19 mouse cellular contexts compared by ENCODE assay signal in genomic region chr4:128891746-128892145, GRCm38 (mm10). TPM values are rescaled to one million over a fixed set of nuclear protein-coding genes. Genes with fewer than 3 reads are reported as not detected.
A peak's percentile ranks its signal among the peaks of the same experiment; 100 is the strongest.
DNase-seq lines count a peak whose midpoint lies in the region; ATAC-seq and TF ChIP-seq lines count a peak whose summit lies in the region.
"Had no signal": no experiment of that assay in that cellular context is flagged by ENCODE, and none has a peak within 500 bp of the region (broad histone marks: within the 10 kb centered on the region; RNA-seq: fewer than 3 reads in every experiment).

No protein-coding gene starts in this region.

- peaks cover 34% of the 10 kb centered on the region for H3K4me1 ChIP-seq in hindbrain, postnatal 0 days (ENCODE audit: insufficient read depth, low read length)
- H3K4me1 ChIP-seq in hindbrain, embryonic 16.5 days (ENCODE audit: control insufficient read depth, insufficient read depth, low read depth, low read length): peaks cover 32% of the 10 kb centered on the region
- peaks cover 4% of the 10 kb centered on the region for H3K4me1 ChIP-seq in lung, embryonic 14.5 days (ENCODE audit: insufficient read depth)

- H3K27me3 ChIP-seq in hindbrain, postnatal 0 days (ENCODE audit: insufficient read depth, low read length): no peaks in the 10 kb centered on the region
- no peaks in the 10 kb centered on the region for H3K27me3 ChIP-seq in hindbrain, embryonic 16.5 days (replicated peaks; ENCODE audit: control insufficient read depth, insufficient read depth, low read length)
- H3K27me3 ChIP-seq in lung, embryonic 14.5 days (ENCODE audit: insufficient read depth, low read length): no peaks in the 10 kb centered on the region
- H3K27me3 ChIP-seq: forebrain, embryonic 13.5 days; limb, embryonic 15.5 days; Patski had no signal

- DNase-seq in cerebellum, adult 8-10 months: peak; percentile 56
- no peak for DNase-seq in cerebellum, postnatal 4 days (ENCODE audit: low spot score in 2 of 2)
- no peak for DNase-seq in hindbrain, postnatal 0 days (ENCODE audit: low spot score)
- DNase-seq in lung, embryonic 14.5 days: no peak
- DNase-seq in lung, postnatal 4 days: no peak
- peak; percentile 28 for DNase-seq in ES-CJ7 (ENCODE audit: low read depth, low spot score)
- DNase-seq in heart, postnatal 4 days: no peak

- H3K4me2 ChIP-seq in hindbrain, postnatal 0 days (ENCODE audit: low read depth, low read length): no peak overlapping the region
- H3K4me2 ChIP-seq in hindbrain, embryonic 16.5 days (ENCODE audit: low read length): no peak overlapping the region
- H3K4me2 ChIP-seq in lung, embryonic 14.5 days: no peak overlapping the region
- H3K4me2 ChIP-seq: forebrain, embryonic 13.5 days; heart, embryonic 11.5 days; limb, embryonic 15.5 days had no signal

- no peak overlapping the region for H3K4me3 ChIP-seq in hindbrain, postnatal 0 days (ENCODE audit: low read length)
- H3K4me3 ChIP-seq in hindbrain, embryonic 16.5 days (ENCODE audit: low read length): no peak overlapping the region
- H3K4me3 ChIP-seq in lung, embryonic 14.5 days (ENCODE audit: low read depth, low read length): no peak overlapping the region
- H3K4me3 ChIP-seq: forebrain, embryonic 13.5 days; hindbrain, embryonic 10.5 days; limb, embryonic 15.5 days; midbrain, embryonic 10.5 days had no signal

- H3K9me3 ChIP-seq in hindbrain, postnatal 0 days (ENCODE audit: low read length): no peaks in the 10 kb centered on the region
- no peaks in the 10 kb centered on the region for H3K9me3 ChIP-seq in hindbrain, embryonic 16.5 days (ENCODE audit: control insufficient read depth, low read length)
- no peaks in the 10 kb centered on the region for H3K9me3 ChIP-seq in lung, embryonic 14.5 days (ENCODE audit: low read depth, low read length)
- H3K9me3 ChIP-seq: forebrain, embryonic 13.5 days; G1E; hindbrain, embryonic 10.5 days; limb, embryonic 15.5 days; midbrain, embryonic 10.5 days had no signal

- H3K27ac ChIP-seq in hindbrain, postnatal 0 days: no peak overlapping the region; the same call in 1 of the 2 replicates
- no peak overlapping the region for H3K27ac ChIP-seq in hindbrain, embryonic 16.5 days (ENCODE audit: low read depth, low read length)
- H3K27ac ChIP-seq in lung, embryonic 14.5 days (ENCODE audit: low read depth): 0 out of 2 replicates have a peak overlapping the region, but pooled peaks have one; percentile 25
- H3K27ac ChIP-seq: forebrain, embryonic 13.5 days; hindbrain, embryonic 10.5 days; midbrain, embryonic 10.5 days; stomach, postnatal 0 days had no signal

- 74% methylated on average over 6 of the region's 6 CpGs for WGBS in hindbrain, postnatal 0 days
- 88% methylated on average over 6 of the region's 6 CpGs for WGBS in hindbrain, embryonic 16.5 days
- WGBS in lung, embryonic 14.5 days: 69% methylated on average over 6 of the region's 6 CpGs

- TF ChIP-seq CTCF in hindbrain, postnatal 0 days (IDR thresholded peaks at IDR 0.05; ENCODE audit: low read depth): no peak
- no peak for TF ChIP-seq CTCF in lung, embryonic 14.5 days (IDR thresholded peaks at IDR 0.05; ENCODE audit: low read depth)

- no peak overlapping the region for H3K9ac ChIP-seq in hindbrain, postnatal 0 days (replicated peaks; ENCODE audit: low read length)
- H3K9ac ChIP-seq in hindbrain, embryonic 16.5 days (ENCODE audit: low read depth, low read length): no peak overlapping the region
- H3K9ac ChIP-seq in lung, embryonic 14.5 days: no peak overlapping the region
- H3K9ac ChIP-seq: forebrain, embryonic 13.5 days; limb, embryonic 15.5 days had no signal

- ATAC-seq in hindbrain, postnatal 0 days: 0 out of 2 replicates have a peak, but pooled peaks have one; percentile 3
- no peak for ATAC-seq in hindbrain, embryonic 16.5 days
- peak; percentile 35; the same call in 1 of the 2 replicates for ATAC-seq in lung, embryonic 14.5 days (ENCODE audit: insufficient read depth)
- ATAC-seq: activated CD4-positive, CD25-positive, alpha-beta regulatory T cell, adult 4 months; CD4-positive, CD25-positive, alpha-beta regulatory T cell, adult 4 months; forebrain, embryonic 13.5 days; inflammation-experienced regulatory T-cells, adult 6 months; Patski had no signal

- H3K36me3 ChIP-seq in hindbrain, postnatal 0 days (ENCODE audit: insufficient read depth, low read length): no peaks in the 10 kb centered on the region
- peaks cover 2% of the 10 kb centered on the region; the same call in 1 of the 2 replicates for H3K36me3 ChIP-seq in hindbrain, embryonic 16.5 days (ENCODE audit: control insufficient read depth, insufficient read depth, low read length)
- H3K36me3 ChIP-seq in lung, embryonic 14.5 days (ENCODE audit: insufficient read depth): 0 out of 2 replicates have a peak, but pooled peaks cover 4% of the 10 kb centered on the region
- H3K36me3 ChIP-seq: G1E; hindbrain, embryonic 10.5 days; midbrain, embryonic 10.5 days had no signal

RNA-seq across cellular contexts. Expression of gene Trim62, which starts 8.4 kb away (rescaled TPM):
- 30.8 and 33.4 TPM in 2 replicates for total RNA-seq in hindbrain, postnatal 0 days (2014; rRNA removed)
- polyA plus RNA-seq in hindbrain, postnatal 0 days (2015; fragmentation: Nextera tagmentation; extraction: Ambion mirVana): 23.4 and 27.9 TPM in 2 replicates
- 23.8 and 25.1 TPM in 2 replicates for polyA plus RNA-seq in hindbrain, embryonic 16.5 days (2015; fragmentation: Nextera tagmentation; extraction: Ambion mirVana)
- polyA plus RNA-seq in lung, embryonic 14.5 days (2014; fragmentation: Nextera tagmentation; extraction: Ambion mirVana): 8.4 and 8.5 TPM in 2 replicates
- total RNA-seq in heart, postnatal 4 days (2021): 1 to 10 TPM; 3.2 to 3.7 TPM
- polyA plus RNA-seq: G1E had no signal

Comparison
In these comparisons a context has a peak if more than half of its experiments do, and no peak if none do; other contexts are left out.
1. DNase-seq: peak in cerebellum, adult 8-10 months (single experiment) and ES-CJ7 (single experiment); none in cerebellum, postnatal 4 days (0 of 2), hindbrain, postnatal 0 days (single experiment), lung, embryonic 14.5 days (single experiment), lung, postnatal 4 days (0 of 2) and heart, postnatal 4 days (single experiment).